Mouse (Mus musculus): ENCODE data around the gene Sorcs3.

The Sorcs3 gene

GRCm38 (mm10) chr19:48820493-48821282, 614.9 kb downstream of the Sorcs3 start:
- DNase-seq (ENCODE audit: low read depth, low spot score): no peak

GRCm38 (mm10) chr19:48821283-48821715, 615.5 kb downstream of the Sorcs3 start:
- no peak for DNase-seq (ENCODE audit: low read depth, low spot score)

- DNase-seq (ENCODE audit: low read depth, low spot score): no peak
Measured at GRCm38 (mm10) chr19:48834342-48834741, 628.5 kb downstream of the Sorcs3 start.

- no peak for DNase-seq (ENCODE audit: low read depth, low spot score)
Measured at GRCm38 (mm10) chr19:48839418-48839817, 633.6 kb downstream of the Sorcs3 start.

GRCm38 (mm10) chr19:48847700-48848099, 641.9 kb downstream of the Sorcs3 start:
- no peak for DNase-seq (ENCODE audit: low read depth, low spot score)

GRCm38 (mm10) chr19:48850466-48850865, 644.6 kb downstream of the Sorcs3 start:
- no peak for DNase-seq (ENCODE audit: low read depth, low spot score)

All from c-Kit-negative CD71-positive TER-119-positive erythroid progenitor cells, embryonic 14.5 days (primary cell).